Mouse (Mus musculus) bone marrow macrophage, adult 2 months (primary cell): ENCODE results near the gene Gm20388.

Experiments used
- CTCF ChIP-seq: IDR thresholded peaks from 2 replicates; pipeline ENCODE4 v1.5.1; 2012; ENCODE audit warnings: low read depth, mild to moderate bottlenecking, low read length, moderate library complexity
- POLR2A ChIP-seq: IDR thresholded peaks from 2 replicates; pipeline ENCODE4 v1.6.1; 2012; ENCODE audit warnings: mild to moderate bottlenecking, low read depth, low read length, borderline replicate concordance

GRCm38 (mm10) chr8:121911400-121911799 lies 2000.8 kb downstream of the Gm20388 start:
- no peak for TF ChIP-seq CTCF
- TF ChIP-seq POLR2A, result no peak
